28 mouse cellular contexts compared by ENCODE assay signal in the genomic region with DNA sequence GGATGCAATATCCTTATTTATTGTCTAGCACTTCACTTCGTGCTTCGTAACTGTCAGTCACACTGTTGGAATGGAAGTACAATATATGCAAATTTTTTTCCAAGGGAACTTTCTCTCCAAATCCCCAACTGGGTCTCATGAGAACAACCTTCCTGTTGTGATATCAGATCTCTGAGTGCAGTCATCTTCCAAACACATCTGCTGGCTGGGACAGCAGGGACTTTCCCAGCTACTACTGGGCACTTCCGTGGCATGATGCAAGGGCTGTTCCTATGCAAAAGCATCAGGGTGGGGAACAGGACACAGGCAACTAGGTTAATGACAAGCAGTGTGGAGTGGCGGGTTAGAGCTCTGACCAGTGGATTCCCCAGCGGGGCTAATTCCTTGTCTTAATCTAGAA.
DNase-seq lines count a peak whose midpoint lies in the region; ATAC-seq and TF ChIP-seq lines count a peak whose summit lies in the region.
"Had no signal": no experiment of that assay in that cellular context is flagged by ENCODE, and none has a peak within 500 bp of the region (broad histone marks: within the 10 kb centered on the region; RNA-seq: fewer than 3 reads in every experiment).

No protein-coding gene starts in this region.

- H3K9ac ChIP-seq in lung, postnatal 0 days (replicated peaks; ENCODE audit: low read depth), result no peak overlapping the region
- H3K9ac ChIP-seq: forebrain, embryonic 13.5 days; forebrain, postnatal 0 days; heart, embryonic 12.5 days; heart, embryonic 15.5 days; hindbrain, embryonic 14.5 days had no signal

- no peaks in the 10 kb centered on the region for H3K36me3 ChIP-seq in lung, postnatal 0 days (ENCODE audit: insufficient read depth, low read length)
- no peaks in the 10 kb centered on the region for H3K36me3 ChIP-seq in myocyte (ENCODE audit: control insufficient read depth, insufficient read depth)
- H3K36me3 ChIP-seq: forebrain, embryonic 10.5 days; heart, embryonic 12.5 days; heart, embryonic 15.5 days had no signal

- H3K27me3 ChIP-seq in lung, postnatal 0 days (replicated peaks; ENCODE audit: insufficient read depth, low read length), result no peaks in the 10 kb centered on the region
- H3K27me3 ChIP-seq in myocyte (ENCODE audit: control insufficient read depth, insufficient read depth, insufficient read length), result no peaks in the 10 kb centered on the region
- H3K27me3 ChIP-seq: forebrain, embryonic 13.5 days; heart, embryonic 15.5 days; Patski had no signal

- no peak for DNase-seq in lung, postnatal 0 days (ENCODE audit: low spot score)
- no peak for DNase-seq in lung, adult 2 months
- DNase-seq in 3T3-L1 (ENCODE audit: low read depth, low spot score) (peak; percentile 85), MN1 (ENCODE audit: low spot score) (peak; percentile 72)
- no peak for DNase-seq in cerebellum, adult 11-12 months
- no peak for DNase-seq in thymus, adult 18-20 months
- DNase-seq: adrenal gland, adult 2 months; adrenal gland, postnatal 14 days; B cell, adult 2 months; cerebellum, adult 18-20 months; cerebellum, adult 9-10 months; cerebellum, postnatal 14 days; forebrain, postnatal 0 days; gastrocnemius, adult 2 months; gastrocnemius, postnatal 14 days; heart, adult 18-20 months; heart, postnatal 14 days; heart, postnatal 4 days had no signal

- no peak overlapping the region for H3K4me2 ChIP-seq in lung, postnatal 0 days (replicated peaks; ENCODE audit: low read depth, low read length)
- H3K4me2 ChIP-seq in myocyte (ENCODE audit: low read depth), result no peak overlapping the region
- H3K4me2 ChIP-seq: forebrain, embryonic 13.5 days; heart, embryonic 12.5 days; heart, embryonic 15.5 days; hindbrain, embryonic 14.5 days had no signal

- no peaks in the 10 kb centered on the region for H3K9me3 ChIP-seq in lung, postnatal 0 days (ENCODE audit: low read length)
- H3K9me3 ChIP-seq: forebrain, embryonic 10.5 days; forebrain, embryonic 13.5 days; heart, embryonic 12.5 days; heart, embryonic 15.5 days had no signal

- no peaks in the 10 kb centered on the region for H3K4me1 ChIP-seq in lung, postnatal 0 days (ENCODE audit: insufficient read depth, low read depth, low read length)
- no peaks in the 10 kb centered on the region for H3K4me1 ChIP-seq in lung, adult 2 months (ENCODE audit: control insufficient read depth, insufficient read depth, low read length)

- no peak for TF ChIP-seq CTCF in lung, postnatal 0 days (IDR thresholded peaks at IDR 0.05)
- TF ChIP-seq CTCF in lung, adult 2 months (IDR thresholded peaks at IDR 0.05; ENCODE audit: insufficient read depth, low read length), result no peak

- no peak for TF ChIP-seq POLR2A in lung, adult 2 months (IDR thresholded peaks at IDR 0.05; ENCODE audit: borderline replicate concordance, extremely low read depth, low read depth, low read length)
- no peak for TF ChIP-seq POLR2A in myocyte (IDR thresholded peaks at IDR 0.05; ENCODE audit: insufficient read length, low read depth)

- no peak overlapping the region for H3K4me3 ChIP-seq in lung, postnatal 0 days (ENCODE audit: low read depth, low read length)
- no peak overlapping the region for H3K4me3 ChIP-seq in lung, adult 2 months (replicated peaks; ENCODE audit: extremely low read depth, low read depth, low read length)
- no peak overlapping the region for H3K4me3 ChIP-seq in myocyte
- H3K4me3 ChIP-seq: forebrain, embryonic 10.5 days; forebrain, embryonic 13.5 days; gastrocnemius, adult 2 months; heart, embryonic 12.5 days; heart, embryonic 15.5 days had no signal

- ATAC-seq in lung, postnatal 0 days, result peak; percentile 37; the same call in 1 of the 2 replicates
- ATAC-seq: forebrain, embryonic 13.5 days; forebrain, postnatal 0 days; hindbrain, postnatal 0 days; inflammation-experienced regulatory T-cells, adult 6 months; intestine, embryonic 16.5 days; Patski had no signal

- no peaks in the 10 kb centered on the region for H3K79me2 ChIP-seq in myocyte (ENCODE audit: control insufficient read depth, insufficient read depth)

- no peak overlapping the region for H3K27ac ChIP-seq in lung, postnatal 0 days (ENCODE audit: low read length)
- H3K27ac ChIP-seq: forebrain, embryonic 10.5 days; forebrain, embryonic 13.5 days; gastrocnemius, adult 2 months; heart, embryonic 15.5 days; hindbrain, embryonic 14.5 days; hindbrain, postnatal 0 days had no signal

- WGBS in lung, postnatal 0 days, result 64% methylated on average over 5 of the region's 5 CpGs
- WGBS in lung, adult 2 months, result 57% methylated on average over 5 of the region's 5 CpGs

- TF ChIP-seq EP300 in lung, postnatal 0 days (IDR thresholded peaks at IDR 0.05), result 0 out of 2 replicates have a peak, but pooled peaks have one; percentile 23

- no peak overlapping the region for H3ac ChIP-seq in myocyte (ENCODE audit: control insufficient read depth, insufficient read length)

TF ChIP-seq in myocyte, 11 proteins besides CTCF, POLR2A, EP300 and RAD21:
- TF ChIP-seq CEBPB (IDR thresholded peaks at IDR 0.05; ENCODE audit: insufficient read depth, poor library complexity, severe bottlenecking) (peak; percentile 64; the same call in 1 of the 2 replicates), POLR2AphosphoS2 (IDR thresholded peaks at IDR 0.05; ENCODE audit: insufficient read length, low read depth) (no peak), MYOD1 (IDR thresholded peaks at IDR 0.05; ENCODE audit: control insufficient read depth in 1 of 3, insufficient read length in 2 of 3, low read depth in 2 of 3) (peak in 1 of 3 experiments; percentile 6)
TF ChIP-seq in myocyte: peak in this region for 2.

Comparison
In these comparisons a context has a peak if more than half of its experiments do, and no peak if none do; other contexts are left out.
1. DNase-seq: peak in 3T3-L1 (single experiment) and MN1 (single experiment); none in lung, postnatal 0 days (single experiment), lung, adult 2 months (single experiment), cerebellum, adult 11-12 months (single experiment) and thymus, adult 18-20 months (0 of 2).